ENCODE assay signal across 12 mouse cellular contexts in the genomic region with DNA sequence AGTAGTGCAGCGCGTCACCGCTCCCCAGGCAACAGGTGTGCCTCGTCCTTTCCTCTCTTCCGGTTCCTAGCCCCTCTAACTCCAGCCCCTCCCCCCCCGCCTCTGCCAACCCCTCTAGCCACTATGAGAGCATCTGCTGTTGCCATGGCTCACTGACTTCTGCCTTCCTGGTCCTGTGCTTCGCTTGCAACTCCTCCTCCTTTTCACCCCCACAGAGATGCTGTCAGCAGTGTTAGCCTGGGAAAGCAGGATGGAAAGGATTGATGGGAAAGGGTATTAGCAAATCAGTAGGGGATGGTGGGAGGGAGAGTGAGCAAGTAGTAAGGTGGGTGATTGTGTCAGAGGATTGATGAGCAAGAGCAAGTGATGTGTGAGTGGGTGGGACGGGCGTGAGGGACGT.
DNase-seq lines count a peak whose midpoint lies in the region; ATAC-seq and TF ChIP-seq lines count a peak whose summit lies in the region.
"Had no signal": no experiment of that assay in that cellular context is flagged by ENCODE, and none has a peak within 500 bp of the region (broad histone marks: within the 10 kb centered on the region; RNA-seq: fewer than 3 reads in every experiment).

No protein-coding gene starts in this region.

- no peak overlapping the region for H3K27ac ChIP-seq in kidney, postnatal 0 days
- no peak overlapping the region for H3K27ac ChIP-seq in forebrain, embryonic 13.5 days
- H3K27ac ChIP-seq in limb, embryonic 13.5 days, result no peak overlapping the region
- no peak overlapping the region for H3K27ac ChIP-seq in neural tube, embryonic 14.5 days (ENCODE audit: low read depth, low read length)

- H3K4me2 ChIP-seq in kidney, postnatal 0 days (ENCODE audit: low read length), result no peak overlapping the region
- peak overlapping the region; percentile 43 for H3K4me2 ChIP-seq in forebrain, embryonic 13.5 days
- H3K4me2 ChIP-seq in limb, embryonic 13.5 days (replicated peaks), result 0 out of 2 replicates have a peak overlapping the region, but pooled peaks have one; percentile 28
- peak overlapping the region; percentile 31; the same call in 1 of the 2 replicates for H3K4me2 ChIP-seq in neural tube, embryonic 14.5 days (ENCODE audit: low read depth, low read length)

- no peak overlapping the region for H3K4me3 ChIP-seq in kidney, postnatal 0 days (replicated peaks; ENCODE audit: low read depth, low read length)
- H3K4me3 ChIP-seq in forebrain, embryonic 13.5 days, result no peak overlapping the region
- no peak overlapping the region for H3K4me3 ChIP-seq in limb, embryonic 13.5 days
- H3K4me3 ChIP-seq in neural tube, embryonic 14.5 days (ENCODE audit: low read depth, low read length), result no peak overlapping the region

- no peak for TF ChIP-seq CTCF in kidney, postnatal 0 days (IDR thresholded peaks at IDR 0.05; ENCODE audit: low read depth)

- no peaks in the 10 kb centered on the region for H3K4me1 ChIP-seq in kidney, postnatal 0 days (replicated peaks; ENCODE audit: insufficient read depth, low read length)
- H3K4me1 ChIP-seq in forebrain, embryonic 13.5 days, result no peaks in the 10 kb centered on the region
- no peaks in the 10 kb centered on the region for H3K4me1 ChIP-seq in limb, embryonic 13.5 days
- H3K4me1 ChIP-seq in neural tube, embryonic 14.5 days (ENCODE audit: control insufficient read depth, insufficient read depth, low read length), result no peaks in the 10 kb centered on the region

- no peaks in the 10 kb centered on the region for H3K9me3 ChIP-seq in kidney, postnatal 0 days (replicated peaks; ENCODE audit: low read length)
- H3K9me3 ChIP-seq in forebrain, embryonic 13.5 days (replicated peaks), result no peaks in the 10 kb centered on the region
- no peaks in the 10 kb centered on the region for H3K9me3 ChIP-seq in limb, embryonic 13.5 days
- H3K9me3 ChIP-seq in neural tube, embryonic 14.5 days (ENCODE audit: control insufficient read depth, low read length), result no peaks in the 10 kb centered on the region

- peak; percentile 21 for DNase-seq in kidney, postnatal 0 days (ENCODE audit: low spot score)
- DNase-seq in kidney, adult 11 months, result no peak
- no peak for DNase-seq in ovary, adult 18-20 months (ENCODE audit: low spot score)
- DNase-seq in right cerebral cortex, postnatal 4 days, result no peak
- no peak for DNase-seq in urinary bladder, postnatal 25 days (ENCODE audit: low spot score)
- DNase-seq: gastrocnemius, postnatal 36 days; heart, postnatal 4 days; spleen, adult 18-20 months had no signal

- H3K27me3 ChIP-seq in kidney, postnatal 0 days (ENCODE audit: insufficient read depth, low read length), result no peaks in the 10 kb centered on the region
- H3K27me3 ChIP-seq in forebrain, embryonic 13.5 days, result no peaks in the 10 kb centered on the region
- peaks cover 19% of the 10 kb centered on the region for H3K27me3 ChIP-seq in limb, embryonic 13.5 days
- no peaks in the 10 kb centered on the region for H3K27me3 ChIP-seq in neural tube, embryonic 14.5 days (ENCODE audit: control insufficient read depth, insufficient read depth, low read length)

- H3K36me3 ChIP-seq in kidney, postnatal 0 days (ENCODE audit: insufficient read depth, low read length), result no peaks in the 10 kb centered on the region
- H3K36me3 ChIP-seq in forebrain, embryonic 13.5 days (ENCODE audit: poor library complexity, severe bottlenecking), result no peaks in the 10 kb centered on the region
- no peaks in the 10 kb centered on the region for H3K36me3 ChIP-seq in limb, embryonic 13.5 days
- H3K36me3 ChIP-seq in neural tube, embryonic 14.5 days (ENCODE audit: control insufficient read depth, insufficient read depth, low read length), result no peaks in the 10 kb centered on the region

- WGBS in kidney, postnatal 0 days, result 3% methylated on average over 9 of the region's 10 CpGs
- 20% methylated on average over 9 of the region's 10 CpGs for WGBS in forebrain, embryonic 13.5 days
- 9% methylated on average over 9 of the region's 10 CpGs for WGBS in limb, embryonic 13.5 days
- 3% methylated on average over 10 of the region's 10 CpGs for WGBS in neural tube, embryonic 14.5 days

- peak; percentile 80 for ATAC-seq in kidney, postnatal 0 days (replicated peaks; ENCODE audit: low FRiP score, low read depth)
- peak; percentile 59 for ATAC-seq in forebrain, embryonic 13.5 days
- ATAC-seq in limb, embryonic 13.5 days (ENCODE audit: low FRiP score, low read depth), result no peak
- ATAC-seq in neural tube, embryonic 14.5 days (ENCODE audit: low read depth), result peak; percentile 88
- ATAC-seq: lung, postnatal 0 days had no signal

- H3K9ac ChIP-seq in kidney, postnatal 0 days (ENCODE audit: low read depth, low read length), result no peak overlapping the region
- H3K9ac ChIP-seq in forebrain, embryonic 13.5 days, result no peak overlapping the region
- no peak overlapping the region for H3K9ac ChIP-seq in limb, embryonic 13.5 days
- no peak overlapping the region for H3K9ac ChIP-seq in neural tube, embryonic 14.5 days (replicated peaks; ENCODE audit: low read depth, low read length)
